In the genomic region with DNA sequence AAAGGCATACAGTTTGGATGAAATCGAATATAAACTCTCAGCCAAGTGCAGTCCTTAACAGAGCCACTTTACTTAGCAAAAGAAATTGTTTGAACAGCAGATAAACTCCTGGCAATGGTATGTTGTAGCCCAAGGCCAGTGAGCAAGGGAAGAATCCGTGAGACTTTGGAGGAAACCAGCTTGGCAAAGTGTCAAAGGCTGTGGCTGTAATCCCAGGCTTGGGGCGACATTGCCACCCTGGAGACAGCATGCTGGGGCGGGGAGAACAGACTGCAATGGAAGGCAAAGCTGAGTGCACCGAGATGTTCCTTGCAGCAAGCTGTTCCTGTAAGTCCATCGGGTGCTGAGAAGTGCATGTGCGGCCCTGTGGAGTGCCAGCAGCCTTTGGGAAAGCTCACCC, we compare ENCODE assay signal across 11 mouse cellular contexts.
DNase-seq lines count a peak whose midpoint lies in the region; ATAC-seq lines count a peak whose summit lies in the region.
"Had no signal": no experiment of that assay in that cellular context is flagged by ENCODE, and none has a peak within 500 bp of the region (broad histone marks: within the 10 kb centered on the region; RNA-seq: fewer than 3 reads in every experiment).

No protein-coding gene starts in this region.

- H3K9me3 ChIP-seq in hindbrain, embryonic 16.5 days (ENCODE audit: control insufficient read depth, low read length), result no peaks in the 10 kb centered on the region
- H3K9me3 ChIP-seq: embryonic facial prominence, embryonic 12.5 days had no signal

- H3K4me2 ChIP-seq in hindbrain, embryonic 16.5 days (ENCODE audit: low read length), result no peak overlapping the region
- H3K4me2 ChIP-seq: embryonic facial prominence, embryonic 12.5 days had no signal

- DNase-seq in gastrocnemius, postnatal 10 days, result peak; percentile 48
- no peak for DNase-seq in gastrocnemius, postnatal 14 days
- DNase-seq in right cerebral cortex, postnatal 4 days, result peak; percentile 39
- no peak for DNase-seq in right cerebral cortex, postnatal 25 days
- DNase-seq in layer of hippocampus, postnatal 14 days (ENCODE audit: low spot score in 2 of 2), result peak; percentile 13 to 27

- H3K4me3 ChIP-seq in hindbrain, embryonic 16.5 days (ENCODE audit: low read length), result no peak overlapping the region
- H3K4me3 ChIP-seq: embryonic facial prominence, embryonic 12.5 days had no signal

- no peaks in the 10 kb centered on the region for H3K36me3 ChIP-seq in hindbrain, embryonic 16.5 days (ENCODE audit: control insufficient read depth, insufficient read depth, low read length)
- H3K36me3 ChIP-seq: embryonic facial prominence, embryonic 12.5 days had no signal

- no peaks in the 10 kb centered on the region for H3K27me3 ChIP-seq in hindbrain, embryonic 16.5 days (replicated peaks; ENCODE audit: control insufficient read depth, insufficient read depth, low read length)

- intact Hi-C loops in gastrocnemius, postnatal 14 days (cut with DNase I; ENCODE audit: low total_unique reads), result no loop called here

- H3K9ac ChIP-seq in hindbrain, embryonic 16.5 days (ENCODE audit: low read depth, low read length), result no peak overlapping the region
- H3K9ac ChIP-seq: embryonic facial prominence, embryonic 12.5 days had no signal

- no peak for ATAC-seq in granulocyte monocyte progenitor cell, adult 5-6 weeks (replicated peaks; ENCODE audit: poor library complexity, severe bottlenecking)
- ATAC-seq in hindbrain, embryonic 16.5 days, result no peak
- ATAC-seq in megakaryocyte-erythroid progenitor cell, adult 5-6 weeks (replicated peaks; ENCODE audit: low FRiP score, low TSS enrichment, poor library complexity, severe bottlenecking), result no peak

- H3K4me1 ChIP-seq in hindbrain, embryonic 16.5 days (ENCODE audit: control insufficient read depth, insufficient read depth, low read depth, low read length), result peaks cover 8% of the 10 kb centered on the region

- no peak overlapping the region for H3K27ac ChIP-seq in hindbrain, embryonic 16.5 days (ENCODE audit: low read depth, low read length)
- H3K27ac ChIP-seq: embryonic facial prominence, embryonic 12.5 days; macrophage; stomach, postnatal 0 days had no signal

- WGBS in hindbrain, embryonic 16.5 days, result 60% methylated on average over 7 of the region's 7 CpGs

Comparison
In these comparisons a context has a peak if more than half of its experiments do, and no peak if none do; other contexts are left out.
1. DNase-seq: peak in gastrocnemius, postnatal 10 days (single experiment), right cerebral cortex, postnatal 4 days (single experiment) and layer of hippocampus, postnatal 14 days (2 of 2); none in gastrocnemius, postnatal 14 days (single experiment) and right cerebral cortex, postnatal 25 days (single experiment).